Mouse (Mus musculus) thymus, postnatal 0 days (tissue): ENCODE measurements around the gene Mtm1. TPM values are rescaled to one million over a fixed set of nuclear protein-coding genes. Genes with fewer than 3 reads are reported as not detected.

Experiments
- DNase-seq: peaks from one replicate; pipeline ENCODE4 v3.0.0-alpha.2; 2015; ENCODE audit warnings: low spot score
- polyA plus RNA-seq: library from polyadenylated mRNA; unstranded; fragments of >200 nt; fragmentation: Nextera tagmentation; extraction: Ambion mirVana; gene quantifications from 2 replicates; pipeline ENCODE4 v1.2.1, GENCODE M21; 2015

Gene Mtm1
- 6.8 and 7.7 TPM in 2 replicates for polyA plus RNA-seq

DNA sequence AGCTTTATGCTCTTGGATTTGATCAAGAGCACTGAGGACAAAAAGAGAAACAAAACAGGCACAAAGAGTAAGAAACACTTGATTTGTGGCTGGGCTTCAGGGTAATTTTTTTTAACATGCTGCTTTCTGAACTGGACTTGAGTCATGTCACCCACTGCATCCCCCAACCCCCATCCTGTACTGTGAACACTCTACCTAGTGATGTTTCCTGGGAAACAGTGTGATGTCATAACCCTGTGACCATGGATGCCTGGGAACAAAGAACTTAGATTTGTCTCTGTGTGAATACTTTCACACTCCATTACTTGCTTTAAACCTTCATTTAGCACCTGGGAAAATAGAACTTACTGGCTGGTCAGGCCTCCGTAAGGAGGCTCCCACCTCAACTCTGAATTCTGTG is at the start of gene Mtm1:
TSS of gene Mtm1 (plus strand) at position 301 of the 400 bp plus-strand sequence.
- no peak for DNase-seq

DNA sequence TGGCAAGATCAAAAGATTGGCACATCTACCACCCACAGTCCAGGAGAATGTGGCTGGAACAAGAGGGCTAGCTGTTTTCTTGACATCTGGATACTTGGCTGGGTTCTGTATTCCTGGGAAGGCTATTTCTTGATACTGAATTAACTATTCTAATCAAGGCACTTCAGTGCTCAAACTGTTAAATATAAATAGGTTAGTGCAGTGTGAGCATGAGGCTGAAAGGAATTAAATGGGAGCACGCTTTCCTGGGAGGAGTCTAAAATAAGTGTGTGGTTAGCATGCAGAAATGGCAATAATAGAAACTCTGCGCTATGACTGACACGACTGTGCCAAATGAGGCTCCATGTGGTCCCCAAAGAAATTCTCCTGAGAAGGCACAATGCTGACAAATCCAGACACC is 29.0 kb upstream of the Mtm1 start:
- DNase-seq = no peak

- no peak for DNase-seq
Observed at GRCm38 (mm10) chrX:71183671-71184070, 26.9 kb upstream of the Mtm1 start.

DNA sequence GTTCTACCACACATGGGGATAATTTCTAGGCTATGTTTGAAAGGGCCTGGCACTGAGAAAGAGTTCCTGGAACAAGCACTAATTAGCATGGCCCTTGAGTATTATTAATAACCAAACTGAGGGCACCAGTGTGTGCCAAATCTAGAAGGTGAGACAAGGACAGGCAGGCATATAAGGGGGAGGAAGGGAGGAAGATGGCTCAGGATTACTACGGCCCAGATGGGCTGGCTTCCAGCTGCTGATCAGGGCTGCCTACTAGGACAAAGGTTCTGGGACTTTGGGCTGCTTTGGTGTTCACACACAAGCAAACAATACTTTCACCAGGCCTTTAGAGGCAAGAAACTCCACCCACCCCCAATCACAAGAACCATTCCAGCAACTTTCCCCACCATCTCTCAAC is 24.2 kb upstream of the Mtm1 start:
- no peak for DNase-seq

- no peak for DNase-seq
Observed at GRCm38 (mm10) chrX:71204776-71205175, 5.8 kb upstream of the Mtm1 start.

DNA sequence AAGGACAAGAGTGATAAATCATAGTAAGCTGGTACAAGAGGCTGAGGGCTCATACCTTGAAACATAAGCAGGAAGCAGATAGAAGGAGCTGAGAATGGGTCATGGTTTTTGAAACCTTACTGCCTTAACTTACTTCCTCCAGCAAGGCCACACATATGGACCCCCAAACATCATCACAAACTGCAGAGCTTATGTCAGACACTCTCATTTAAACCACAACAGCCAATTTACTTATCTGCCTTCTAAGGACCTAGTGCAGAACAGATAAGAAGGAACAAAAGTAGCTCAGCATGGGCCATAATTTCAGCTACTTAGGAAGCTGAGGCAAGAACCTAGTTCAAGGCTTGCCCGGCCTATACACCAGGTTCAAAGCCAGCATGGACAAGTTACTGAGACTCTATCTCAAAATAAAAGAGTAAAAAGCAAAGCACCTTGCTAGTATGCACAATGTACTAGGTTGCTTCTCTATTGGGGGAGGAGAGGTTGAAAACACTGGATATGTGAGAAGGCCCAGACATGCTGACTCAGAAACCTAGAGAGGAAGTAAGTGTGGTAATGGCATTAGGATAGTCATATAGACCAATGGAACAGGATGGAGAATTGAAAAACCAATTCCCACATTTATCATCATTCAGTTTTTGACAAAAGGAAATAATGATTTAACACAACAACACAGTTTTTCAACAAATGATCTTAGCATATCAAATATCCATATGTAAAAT is 4.6 kb upstream of the Mtm1 start:
- DNase-seq = no peak

DNA sequence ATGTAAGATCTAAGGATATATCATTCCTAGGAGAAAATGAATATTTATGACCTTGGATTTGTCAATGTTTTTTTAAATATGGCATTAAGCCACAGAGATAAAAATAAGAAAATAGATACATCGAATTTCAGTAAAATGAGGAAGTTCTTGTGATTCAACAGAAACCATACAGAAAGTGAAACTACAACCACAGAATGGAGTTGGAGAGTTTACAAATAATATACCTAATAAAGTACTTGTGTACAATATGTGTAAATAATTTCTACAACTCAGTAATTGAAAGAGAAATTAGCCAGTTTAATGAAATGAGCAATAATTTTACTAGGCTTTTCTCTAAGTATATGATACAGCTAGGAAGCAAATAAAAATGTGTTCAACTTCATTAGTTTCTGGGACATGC is 4.0 kb upstream of the Mtm1 start:
- no peak for DNase-seq

DNA sequence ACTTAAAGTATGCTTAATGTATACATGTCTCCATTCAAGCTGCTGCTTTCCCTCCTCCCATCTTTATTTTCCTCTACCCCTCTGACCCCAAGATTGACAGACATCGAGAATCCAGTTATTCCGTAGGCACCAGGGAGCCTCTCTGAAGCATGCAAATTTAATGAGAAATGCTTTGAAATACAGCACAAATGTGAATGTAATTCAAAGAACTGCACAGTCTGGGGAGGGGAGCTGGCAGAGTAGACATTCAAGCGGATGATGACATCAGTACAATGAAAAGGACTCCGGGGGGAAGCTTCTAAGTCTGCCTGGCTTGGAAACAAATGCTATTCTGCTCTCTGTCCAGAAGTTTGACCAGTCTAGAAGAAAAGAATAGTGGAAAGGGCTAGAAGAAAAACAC is 2.3 kb downstream of the Mtm1 start:
- DNase-seq = no peak

- DNase-seq = peak; percentile 82
Observed at GRCm38 (mm10) chrX:71214441-71215112, 4.0 kb downstream of the Mtm1 start.

GRCm38 (mm10) chrX:71215113-71215708 is 4.6 kb downstream of the Mtm1 start:
- peak; percentile 21 for DNase-seq

GRCm38 (mm10) chrX:71216879-71217278 is 6.3 kb downstream of the Mtm1 start:
- no peak for DNase-seq

- DNase-seq = no peak
Observed at GRCm38 (mm10) chrX:71218853-71219252, 8.3 kb downstream of the Mtm1 start.

GRCm38 (mm10) chrX:71220896-71221295 is 10.3 kb downstream of the Mtm1 start:
- DNase-seq = no peak

DNA sequence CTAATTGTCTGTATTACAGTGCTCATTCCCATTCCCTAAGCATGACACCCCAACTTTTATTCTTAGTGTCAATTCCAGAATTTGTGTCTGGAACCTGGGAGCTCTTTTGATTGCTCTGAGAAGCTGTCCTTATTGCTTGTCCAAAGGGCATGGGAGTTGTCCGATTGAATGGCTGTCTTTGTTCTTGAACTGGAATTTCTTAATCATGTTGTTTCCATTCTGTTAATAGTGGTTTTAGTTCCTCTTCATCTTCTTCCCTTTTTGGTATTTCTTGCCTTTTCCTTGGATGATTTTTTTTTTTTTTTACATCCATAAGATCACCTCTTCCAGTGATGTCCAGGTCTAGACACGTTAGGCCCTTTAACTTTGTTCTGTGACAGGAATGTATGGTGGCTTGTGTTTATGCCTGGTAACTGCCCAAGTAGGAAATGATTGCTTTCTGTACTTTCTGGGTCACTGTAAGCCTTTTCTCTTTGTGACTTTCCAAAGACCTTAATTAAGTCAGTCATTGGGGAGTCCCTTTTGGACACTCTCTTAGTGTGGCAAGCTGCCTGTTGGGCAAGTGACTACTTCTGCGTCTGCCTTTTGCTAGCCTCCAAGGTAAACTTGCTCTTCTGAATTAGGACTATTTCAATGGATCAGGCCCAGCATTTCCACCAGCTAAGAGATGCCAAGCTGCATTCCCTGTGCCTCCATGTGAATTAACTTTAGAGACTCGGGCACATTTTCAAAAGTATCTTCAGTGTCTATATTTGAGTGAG is 12.3 kb downstream of the Mtm1 start:
- DNase-seq = no peak

- DNase-seq = no peak
Observed at GRCm38 (mm10) chrX:71226881-71227280, 16.3 kb downstream of the Mtm1 start.

- no peak for DNase-seq
Observed at GRCm38 (mm10) chrX:71228200-71228599, 17.6 kb downstream of the Mtm1 start.

DNA sequence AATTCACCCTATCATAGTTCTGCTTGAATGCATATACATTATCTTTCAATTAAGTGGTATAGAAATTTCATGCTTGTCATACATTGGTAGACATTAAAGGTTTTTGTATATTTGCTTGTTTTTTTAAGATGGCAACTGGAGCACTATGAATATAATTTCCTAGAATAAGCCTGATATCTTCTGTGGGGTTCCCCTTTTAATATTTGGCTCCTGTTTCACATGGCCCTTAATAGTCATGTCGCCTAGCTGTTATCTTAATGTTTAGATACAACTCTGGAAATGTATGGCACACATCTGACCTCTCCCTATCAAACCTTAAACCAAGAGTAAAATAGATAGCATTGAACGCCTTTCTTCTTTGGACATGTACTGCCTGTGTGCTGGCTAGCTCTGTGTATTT is 20.3 kb downstream of the Mtm1 start:
- DNase-seq = no peak

- DNase-seq = no peak
Observed at GRCm38 (mm10) chrX:71256422-71256821, 45.9 kb downstream of the Mtm1 start.

DNA sequence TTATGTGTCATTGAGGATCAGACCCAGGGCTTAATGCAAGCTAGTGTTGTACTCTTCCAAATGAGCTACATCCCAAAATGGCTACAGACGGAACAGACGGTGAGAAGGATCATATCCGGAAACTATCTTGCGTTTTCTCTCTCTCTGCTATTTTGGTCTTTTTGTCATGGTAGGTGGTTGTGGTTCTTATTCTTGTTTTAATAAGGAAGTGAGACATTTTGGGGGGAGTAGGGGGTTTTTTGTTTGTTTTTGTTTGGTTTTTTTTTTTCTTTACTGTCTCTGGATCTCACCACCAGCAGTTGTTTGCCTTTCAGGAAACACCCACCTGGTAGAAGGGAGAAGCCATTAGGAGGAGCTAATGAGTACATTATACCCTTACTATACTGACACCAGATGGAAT is 50.3 kb downstream of the Mtm1 start:
- no peak for DNase-seq

- no peak for DNase-seq
Observed at GRCm38 (mm10) chrX:71264316-71264715, 53.7 kb downstream of the Mtm1 start.

DNA sequence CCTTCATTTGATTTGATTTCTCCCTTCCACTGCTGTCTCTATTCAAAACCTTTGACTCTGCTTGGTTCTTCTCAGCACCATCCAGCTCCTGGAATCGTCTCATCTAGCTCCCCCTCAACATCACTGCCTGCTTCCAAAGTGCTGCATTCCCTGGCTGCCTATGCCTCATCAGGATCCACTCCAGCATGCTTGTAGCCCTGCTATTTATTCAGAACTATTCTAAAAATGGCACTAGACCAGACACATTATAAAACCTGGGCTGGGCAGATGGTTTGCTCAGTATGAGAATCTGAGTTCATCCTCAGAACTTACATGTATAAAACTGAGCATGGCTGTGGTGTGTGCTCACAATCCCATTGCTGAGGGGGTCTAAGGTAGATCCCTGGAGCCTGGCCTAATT is 58.4 kb downstream of the Mtm1 start:
- DNase-seq = no peak

DNA sequence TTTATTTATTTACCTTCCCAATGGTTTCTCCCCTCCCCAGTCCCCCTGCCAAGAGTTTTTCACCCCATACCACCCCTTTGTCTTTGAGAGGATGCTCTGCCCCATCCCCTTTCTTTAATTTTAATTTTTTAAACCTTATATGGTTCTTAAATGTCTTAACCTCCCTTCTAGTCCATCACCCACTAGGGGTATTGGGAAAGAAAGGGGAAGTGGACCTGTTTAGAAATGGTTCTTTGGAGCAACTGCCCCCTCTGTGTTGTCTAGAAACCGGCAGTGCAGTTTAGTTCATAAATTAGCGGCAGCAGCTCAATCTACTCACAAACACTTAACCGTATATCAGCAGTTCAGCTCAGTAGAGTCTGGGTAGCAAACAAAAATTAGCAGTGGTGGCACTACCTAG is 63.6 kb downstream of the Mtm1 start:
- DNase-seq = no peak
